Mouse (Mus musculus) ES-Bruce4 (cell line): ENCODE measurements around the gene Rspo1.

Experiments used
- CTCF ChIP-seq: IDR thresholded peaks from one replicate; pipeline ENCODE4 v1.8.1; 2011; ENCODE audit warnings: low read depth, low read length
- EP300 ChIP-seq: IDR thresholded peaks from 2 replicates; pipeline ENCODE4 v1.6.1; 2011; ENCODE audit warnings: low read depth, low read length; ENCODE audit not compliant: insufficient read depth

DNA sequence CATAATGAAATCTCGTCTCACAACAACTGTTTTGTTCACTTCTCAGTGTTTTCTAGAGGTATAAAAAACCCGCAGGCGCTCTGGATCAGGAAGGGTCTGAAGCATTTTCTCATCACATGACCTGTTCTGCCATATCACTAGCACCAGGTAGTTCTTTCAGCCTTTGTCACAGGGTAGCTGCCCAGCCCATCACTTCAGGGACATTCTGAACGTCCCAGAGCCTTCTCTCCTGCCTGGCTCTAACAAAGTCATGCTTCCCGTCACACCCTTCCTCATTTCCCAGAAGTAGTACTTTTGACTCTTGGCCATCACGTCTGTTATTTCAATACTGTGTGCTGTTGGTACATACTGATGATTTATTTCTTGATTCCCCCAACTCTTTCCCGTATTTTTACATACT is 58.2 kb downstream of the Rspo1 start:
- TF ChIP-seq EP300: no peak
- TF ChIP-seq CTCF: no peak
